Mouse (Mus musculus) erythroblast, embryonic 14.5 days (primary cell): ENCODE measurements at regions not wholly inside any gene's neighbourhood (a gene's known extent, or its start where the extent isn't known, plus 50 kb on each side); places are given as distances from the start of the nearest gene placed in this dataset.

Experiments
- GATA1 ChIP-seq: IDR thresholded peaks from 2 replicates; pipeline ENCODE4 v1.6.1; 2012; ENCODE audit warnings: low read length, inconsistent platforms, mixed read lengths
- TAL1 ChIP-seq: IDR thresholded peaks from 3 replicates; pipeline ENCODE4 v1.6.1; 2012; ENCODE audit warnings: low read length, inconsistent platforms, mixed read lengths

- TF ChIP-seq GATA1 (no peak), TAL1 (no peak)
Observed at GRCm38 (mm10) chr12:26091865-26092264, 323.2 kb downstream of the Rnf144a start.
